11 mouse cellular contexts compared by ENCODE assay signal in genomic region chr19:25506616-25507015, GRCm38 (mm10). TPM values are rescaled to one million over a fixed set of nuclear protein-coding genes. Genes with fewer than 3 reads are reported as not detected.
DNase-seq lines count a peak whose midpoint lies in the region; ATAC-seq and TF ChIP-seq lines count a peak whose summit lies in the region.
"Had no signal": no experiment of that assay in that cellular context is flagged by ENCODE, and none has a peak within 500 bp of the region (broad histone marks: within the 10 kb centered on the region; RNA-seq: fewer than 3 reads in every experiment).

No protein-coding gene starts in this region.

- H3K27me3 ChIP-seq in forebrain, postnatal 0 days (ENCODE audit: insufficient read depth, low read length): peaks cover 50% of the 10 kb centered on the region
- peaks cover 70% of the 10 kb centered on the region for H3K27me3 ChIP-seq in liver, embryonic 13.5 days

- H3K9me3 ChIP-seq in forebrain, postnatal 0 days (ENCODE audit: low read length): no peaks in the 10 kb centered on the region
- H3K9me3 ChIP-seq in liver, embryonic 13.5 days (replicated peaks): no peaks in the 10 kb centered on the region

- H3K4me3 ChIP-seq in forebrain, postnatal 0 days (ENCODE audit: low read depth, low read length): peak overlapping the region; percentile 18; the same call in 1 of the 2 replicates
- 0 out of 2 replicates have a peak overlapping the region, but pooled peaks have one; percentile 32 for H3K4me3 ChIP-seq in liver, embryonic 13.5 days (replicated peaks)

- 2% methylated on average over 23 of the region's 23 CpGs for WGBS in forebrain, postnatal 0 days
- WGBS in liver, embryonic 13.5 days (ENCODE audit: insufficient replicate concordance): 3% methylated on average over 23 of the region's 23 CpGs

- H3K9ac ChIP-seq in forebrain, postnatal 0 days: no peak overlapping the region
- no peak overlapping the region for H3K9ac ChIP-seq in liver, embryonic 13.5 days

- peak overlapping the region; percentile 35 for H3K4me2 ChIP-seq in forebrain, postnatal 0 days (ENCODE audit: low read depth)
- peak overlapping the region; percentile 14; the same call in 1 of the 2 replicates for H3K4me2 ChIP-seq in liver, embryonic 13.5 days

- no peaks in the 10 kb centered on the region for H3K36me3 ChIP-seq in forebrain, postnatal 0 days (ENCODE audit: insufficient read depth)
- no peaks in the 10 kb centered on the region for H3K36me3 ChIP-seq in liver, embryonic 13.5 days

- no peak for TF ChIP-seq CTCF in forebrain, postnatal 0 days (IDR thresholded peaks at IDR 0.05; ENCODE audit: low read depth)

- no peak overlapping the region for H3K27ac ChIP-seq in forebrain, postnatal 0 days (ENCODE audit: low read depth, low read length)
- no peak overlapping the region for H3K27ac ChIP-seq in liver, embryonic 13.5 days

- peak; percentile 11 for DNase-seq in retina, postnatal 1 day
- no peak for DNase-seq in retina, embryonic 14.5 days (ENCODE audit: low spot score)
- peak; percentile 31 for DNase-seq in forebrain, postnatal 0 days
- DNase-seq in liver, embryonic 13.5 days: no peak
- DNase-seq in testis, postnatal 14 days (ENCODE audit: low spot score): peak; percentile 71
- no peak for DNase-seq in ovary, adult 18-20 months (ENCODE audit: low spot score)
- no peak for DNase-seq in layer of hippocampus, adult 11-12 months (ENCODE audit: low spot score)
- no peak for DNase-seq in frontal cortex, adult 2 months (ENCODE audit: extremely low spot score in 1 of 2, low spot score in 1 of 2)
- DNase-seq: kidney, adult 8-10 months had no signal

- peaks cover 9% of the 10 kb centered on the region; the same call in 1 of the 2 replicates for H3K4me1 ChIP-seq in forebrain, postnatal 0 days (ENCODE audit: insufficient read depth)
- peaks cover 6% of the 10 kb centered on the region; the same call in 1 of the 2 replicates for H3K4me1 ChIP-seq in liver, embryonic 13.5 days (replicated peaks)

- ATAC-seq in forebrain, postnatal 0 days: no peak
- ATAC-seq in liver, embryonic 13.5 days (ENCODE audit: low read depth): no peak

RNA-seq across cellular contexts. Expression of gene Dmrt1, which starts 1.2 kb away (rescaled TPM):
- not detected in 2 replicates for total RNA-seq in forebrain, postnatal 0 days (2014; rRNA removed)
- polyA plus RNA-seq in forebrain, postnatal 0 days (2015; fragmentation: Nextera tagmentation; extraction: Ambion mirVana): not detected in 2 replicates
- polyA plus RNA-seq in liver, embryonic 13.5 days (2015; fragmentation: Nextera tagmentation; extraction: Ambion mirVana): not detected in 2 replicates
- not detected in 2 replicates for polyA plus RNA-seq in frontal cortex, adult 2 months (2012; rRNA removed)
- total RNA-seq: megakaryocyte, adult 5-6 weeks had no signal
- polyA plus RNA-seq: cortical plate, adult 2 months had no signal

Comparison
In these comparisons a context has a peak if more than half of its experiments do, and no peak if none do; other contexts are left out.
1. DNase-seq: peak in retina, postnatal 1 day (single experiment), forebrain, postnatal 0 days (single experiment) and testis, postnatal 14 days (single experiment); none in retina, embryonic 14.5 days (single experiment), liver, embryonic 13.5 days (single experiment), ovary, adult 18-20 months (single experiment), layer of hippocampus, adult 11-12 months (single experiment) and frontal cortex, adult 2 months (0 of 2).